Mouse (Mus musculus): ENCODE results near the gene Tcte2. TPM values are rescaled to one million over a fixed set of nuclear protein-coding genes. Genes with fewer than 3 reads are reported as not detected.
"Not testable (repeated sequence)": the region's sequence is repeated elsewhere in the genome, so short reads cannot be mapped to it uniquely, and the experiment has no call there.

Gene Tcte2
- total RNA-seq, 2 experiments from 2014 or later: 15.1 to 17.0 TPM

GRCm38 (mm10) chr17:13683411-13684174 lies 78.0 kb downstream of the Tcte2 start:
- DNase-seq (ENCODE audit: low spot score in 2 of 2): no peak

GRCm38 (mm10) chr17:13683027-13683410 lies 78.6 kb downstream of the Tcte2 start:
- no peak for DNase-seq (ENCODE audit: low spot score in 2 of 2)

- DNase-seq (ENCODE audit: low spot score in 2 of 2): no peak
Observed at GRCm38 (mm10) chr17:13682378-13683026, 79.1 kb downstream of the Tcte2 start.

- no peak for DNase-seq (ENCODE audit: low spot score in 2 of 2)
Observed at GRCm38 (mm10) chr17:13681686-13682085, 79.9 kb downstream of the Tcte2 start.

- DNase-seq (ENCODE audit: low spot score in 2 of 2): peak; percentile 82 to 92
Observed at GRCm38 (mm10) chr17:13681126-13681525, 80.5 kb downstream of the Tcte2 start.

GRCm38 (mm10) chr17:13680318-13680717 lies 81.3 kb downstream of the Tcte2 start:
- no peak for DNase-seq (ENCODE audit: low spot score in 2 of 2)

GRCm38 (mm10) chr17:13679725-13680124 lies 81.9 kb downstream of the Tcte2 start:
- no peak for DNase-seq (ENCODE audit: low spot score in 2 of 2)

GRCm38 (mm10) chr17:13677225-13678148 lies 84.1 kb downstream of the Tcte2 start:
- no peak for DNase-seq (ENCODE audit: low spot score in 2 of 2)

- not testable (repeated sequence) for DNase-seq (ENCODE audit: low spot score in 2 of 2)
Observed at GRCm38 (mm10) chr17:13676099-13676498, 85.5 kb downstream of the Tcte2 start.

- no peak for DNase-seq (ENCODE audit: low spot score in 2 of 2)
Observed at GRCm38 (mm10) chr17:13675630-13676029, 86.0 kb downstream of the Tcte2 start.

GRCm38 (mm10) chr17:13674695-13675306 lies 86.8 kb downstream of the Tcte2 start:
- no peak for DNase-seq (ENCODE audit: low spot score in 2 of 2)

- DNase-seq (ENCODE audit: low spot score in 2 of 2): no peak
Observed at GRCm38 (mm10) chr17:13671732-13672131, 89.9 kb downstream of the Tcte2 start.

- DNase-seq (ENCODE audit: low spot score in 2 of 2): no peak
Observed at GRCm38 (mm10) chr17:13670227-13670626, 91.4 kb downstream of the Tcte2 start.

GRCm38 (mm10) chr17:13669206-13669605 lies 92.4 kb downstream of the Tcte2 start:
- DNase-seq (ENCODE audit: low spot score in 2 of 2): no peak

- no peak for DNase-seq (ENCODE audit: low spot score in 2 of 2)
Observed at GRCm38 (mm10) chr17:13668052-13669015, 93.3 kb downstream of the Tcte2 start.

GRCm38 (mm10) chr17:13667006-13667405 lies 94.6 kb downstream of the Tcte2 start:
- DNase-seq (ENCODE audit: low spot score in 2 of 2): no peak

- DNase-seq (ENCODE audit: low spot score in 2 of 2): no peak
Observed at GRCm38 (mm10) chr17:13665731-13666130, 95.9 kb downstream of the Tcte2 start.

GRCm38 (mm10) chr17:13663386-13664166 lies 98.0 kb downstream of the Tcte2 start:
- no peak for DNase-seq (ENCODE audit: low spot score in 2 of 2)

Data from layer of hippocampus, postnatal 14 days (tissue).